Mouse (Mus musculus): ENCODE results near the gene Chchd4. TPM values are rescaled to one million over a fixed set of nuclear protein-coding genes. Genes with fewer than 3 reads are reported as not detected.

Gene Chchd4
- total RNA-seq, 2 experiments from 2014 or later, result 19.3 to 21.8 TPM

- no peak overlapping the region for H3K27ac ChIP-seq
- TF ChIP-seq CTCF (conservative IDR thresholded peaks at IDR 0.05), result peak; percentile 77
- peak; percentile 58 to 64 for DNase-seq (ENCODE audit: low spot score in 2 of 2)
- H3K4me3 ChIP-seq, result no peak overlapping the region
Measured at GRCm38 (mm10) chr6:91414890-91415289, 58.5 kb downstream of the Chchd4 start.

Other genes with a start within 250 kb of the Chchd4 start
- gene Wnt7a, start 62.2 kb downstream of the Chchd4 start, total RNA-seq (2021), result 10 to 100 TPM; 18.0 to 25.3 TPM
- 10 to 100 TPM; 28.3 to 28.7 TPM for gene Tmem43, start 157 bp upstream of the Chchd4 start, total RNA-seq (2021)
- gene Xpc, start 42.3 kb upstream of the Chchd4 start, total RNA-seq (2021), result 10 to 100 TPM; 12.2 to 14.0 TPM
- gene Lsm3, start 42.4 kb upstream of the Chchd4 start, total RNA-seq (2021), result 10 to 100 TPM; 35.0 to 36.9 TPM
- gene Slc6a6, start 210.5 kb upstream of the Chchd4 start, total RNA-seq (2021), result 100 to 1,000 TPM; 136 to 138 TPM